Mouse (Mus musculus) lung, embryonic 15.5 days (tissue): ENCODE results near the gene Ift122. TPM values are rescaled to one million over a fixed set of nuclear protein-coding genes. Genes with fewer than 3 reads are reported as not detected.
A peak's percentile ranks its signal among the peaks of the same experiment; 100 is the strongest.

Experiments
- ATAC-seq: fragments of 200-750 bp; cut with Nextera tagmentation; 2 replicates; pipeline ENCODE4 v1.8.0; 2017; ENCODE audit warnings: moderate number of reproducible peaks, borderline replicate concordance; ENCODE audit not compliant: low FRiP score, low TSS enrichment; ENCODE audit errors: extremely low read depth
- H3K27ac ChIP-seq: fragments of 300-500 bp; sonication (generic); 2 replicates; pipeline ENCODE4 v1.5.1; 2015; ENCODE audit warnings: moderate library complexity, mild to moderate bottlenecking, inconsistent platforms
- H3K27me3 ChIP-seq: fragments of 300-500 bp; sonication (generic); 2 replicates; pipeline ENCODE4 v1.6.1; 2015; ENCODE audit warnings: inconsistent platforms
- H3K36me3 ChIP-seq: fragments of 300-500 bp; sonication (generic); 2 replicates; pipeline ENCODE4 v1.6.1; 2015; ENCODE audit warnings: inconsistent platforms
- H3K4me1 ChIP-seq: fragments of 300-500 bp; sonication (generic); 2 replicates; pipeline ENCODE4 v1.6.1; 2015; ENCODE audit warnings: inconsistent platforms
- H3K4me2 ChIP-seq: fragments of 300-500 bp; sonication (generic); 2 replicates; pipeline ENCODE4 v1.6.1; 2015; ENCODE audit warnings: inconsistent platforms, mild to moderate bottlenecking, moderate library complexity
- H3K4me3 ChIP-seq: fragments of 300-500 bp; sonication (generic); 2 replicates; pipeline ENCODE4 v1.5.1; 2015; ENCODE audit warnings: mild to moderate bottlenecking, inconsistent platforms
- H3K9ac ChIP-seq: fragments of 300-500 bp; sonication (generic); 2 replicates; pipeline ENCODE4 v1.6.1; 2015; ENCODE audit warnings: inconsistent platforms
- H3K9me3 ChIP-seq: fragments of 300-500 bp; sonication (generic); 2 replicates; pipeline ENCODE4 v1.6.1; 2016; ENCODE audit warnings: inconsistent platforms
- WGBS: fragments of 180-500 bp; shearing (Covaris S2); methylation state at CpG from one replicate; pipeline ENCODE4 v1.1.7; 2015; 5-methylcytosine and 5-hydroxymethylcytosine counted together
- polyA plus RNA-seq: library from polyadenylated mRNA; unstranded; fragments of >200 nt; fragmentation: Nextera tagmentation; extraction: Ambion mirVana; gene quantifications from 2 replicates; pipeline ENCODE4 v1.2.1, GENCODE M21; 2015

Ift122 gene
- polyA plus RNA-seq, 1 experiment from 2014 or later = 24.6 TPM

DNA sequence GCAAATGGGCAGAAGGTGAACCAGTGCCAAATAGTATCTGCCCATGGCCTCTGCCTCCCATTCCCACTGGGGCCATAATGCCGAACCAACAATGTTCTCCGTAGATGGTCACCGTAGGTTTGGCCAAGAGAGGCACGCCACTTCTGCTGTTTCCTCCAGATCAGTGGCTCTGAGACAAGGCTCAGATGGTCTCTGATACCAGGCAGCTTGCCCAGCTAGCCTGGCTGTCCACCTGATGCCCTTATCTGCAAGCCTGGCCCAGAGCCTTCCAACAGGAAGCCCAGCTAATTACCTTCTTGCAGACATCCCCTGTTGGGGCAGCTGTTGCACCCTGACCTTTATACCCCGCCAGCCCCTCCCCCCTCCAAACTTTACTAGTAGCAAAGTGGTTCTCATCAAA lies 114.8 kb downstream of the Ift122 start:
- Histone ChIP-seq H3K4me1 (peaks cover 21% of the 10 kb centered on the region), H3K4me3 (no peak overlapping the region), H3K27me3 (no peaks in the 10 kb centered on the region), H3K27ac (no peak overlapping the region), H3K36me3 (peaks cover 56% of the 10 kb centered on the region), H3K4me2 (no peak overlapping the region), H3K9me3 (no peaks in the 10 kb centered on the region), H3K9ac (no peak overlapping the region)
- 82% methylated on average over 5 of the region's 5 CpGs for WGBS
- no peak for ATAC-seq

- Histone ChIP-seq H3K9me3 (no peaks in the 10 kb centered on the region), H3K4me1 (peaks cover 26% of the 10 kb centered on the region), H3K4me3 (no peak overlapping the region), H3K27me3 (no peaks in the 10 kb centered on the region), H3K36me3 (peaks cover 54% of the 10 kb centered on the region), H3K4me2 (no peak overlapping the region), H3K9ac (no peak overlapping the region), H3K27ac (no peak overlapping the region)
- no peak for ATAC-seq
- 76% methylated on average over 6 of the region's 6 CpGs for WGBS
Measured at GRCm38 (mm10) chr6:115968700-115969099, 115.4 kb downstream of the Ift122 start.

GRCm38 (mm10) chr6:115969103-115969502 lies 115.8 kb downstream of the Ift122 start:
- WGBS = 68% methylated on average over 9 of the region's 9 CpGs
- Histone ChIP-seq H3K4me3 (no peak overlapping the region), H3K9me3 (no peaks in the 10 kb centered on the region), H3K4me1 (peaks cover 26% of the 10 kb centered on the region), H3K36me3 (peaks cover 51% of the 10 kb centered on the region), H3K27me3 (no peaks in the 10 kb centered on the region), H3K9ac (no peak overlapping the region), H3K4me2 (no peak overlapping the region), H3K27ac (no peak overlapping the region)
- ATAC-seq = no peak

GRCm38 (mm10) chr6:115969952-115970351 lies 116.7 kb downstream of the Ift122 start:
- Histone ChIP-seq H3K27me3 (no peaks in the 10 kb centered on the region), H3K36me3 (peaks cover 55% of the 10 kb centered on the region), H3K9ac (no peak overlapping the region), H3K4me1 (peaks cover 26% of the 10 kb centered on the region), H3K4me2 (no peak overlapping the region), H3K27ac (no peak overlapping the region), H3K4me3 (no peak overlapping the region), H3K9me3 (no peaks in the 10 kb centered on the region)
- WGBS = 62% methylated on average over 4 of the region's 6 CpGs
- ATAC-seq = no peak

DNA sequence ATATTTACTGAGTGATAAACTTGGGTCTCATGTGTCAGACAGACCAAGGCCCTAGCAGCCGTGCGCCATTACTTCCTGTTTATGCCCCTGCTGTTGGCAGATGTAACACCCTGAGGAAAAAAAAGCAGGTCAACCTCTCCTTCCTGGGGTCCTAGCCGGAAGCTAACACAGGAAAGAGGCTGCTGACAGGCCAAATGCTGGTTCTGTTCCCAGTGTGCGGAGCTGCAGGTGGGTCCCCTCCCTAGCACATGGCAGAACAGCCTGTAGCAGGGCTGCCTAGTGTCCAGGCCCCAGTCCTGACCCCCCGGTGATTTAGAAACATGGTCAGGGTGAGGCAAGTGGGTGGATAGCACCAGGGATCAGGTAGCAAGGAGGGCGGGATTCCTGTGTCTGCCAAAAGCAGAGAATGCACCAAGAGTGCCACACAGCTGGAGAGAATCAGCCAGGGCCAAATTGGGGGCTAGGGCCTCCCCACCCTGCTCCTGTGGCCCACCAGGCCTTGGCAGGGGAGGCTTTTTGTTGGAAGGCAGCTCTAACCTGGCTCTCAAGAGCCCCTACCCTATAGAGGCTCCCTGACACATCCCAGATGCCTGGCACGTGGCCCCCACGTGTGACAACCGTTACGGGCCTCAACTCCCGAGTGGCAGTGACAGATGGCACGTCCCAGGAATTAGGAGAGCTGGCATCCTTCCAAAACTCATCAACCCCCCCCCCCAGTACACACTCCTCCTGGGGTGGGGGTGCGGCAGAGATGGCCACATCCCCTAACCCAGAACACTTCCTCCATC lies 118.2 kb downstream of the Ift122 start:
- H3K9ac ChIP-seq = no peak overlapping the region; the same call in 1 of the 2 replicates
- peaks cover 26% of the 10 kb centered on the region for H3K4me1 ChIP-seq
- peak overlapping the region; percentile 54 for H3K27ac ChIP-seq

DNA sequence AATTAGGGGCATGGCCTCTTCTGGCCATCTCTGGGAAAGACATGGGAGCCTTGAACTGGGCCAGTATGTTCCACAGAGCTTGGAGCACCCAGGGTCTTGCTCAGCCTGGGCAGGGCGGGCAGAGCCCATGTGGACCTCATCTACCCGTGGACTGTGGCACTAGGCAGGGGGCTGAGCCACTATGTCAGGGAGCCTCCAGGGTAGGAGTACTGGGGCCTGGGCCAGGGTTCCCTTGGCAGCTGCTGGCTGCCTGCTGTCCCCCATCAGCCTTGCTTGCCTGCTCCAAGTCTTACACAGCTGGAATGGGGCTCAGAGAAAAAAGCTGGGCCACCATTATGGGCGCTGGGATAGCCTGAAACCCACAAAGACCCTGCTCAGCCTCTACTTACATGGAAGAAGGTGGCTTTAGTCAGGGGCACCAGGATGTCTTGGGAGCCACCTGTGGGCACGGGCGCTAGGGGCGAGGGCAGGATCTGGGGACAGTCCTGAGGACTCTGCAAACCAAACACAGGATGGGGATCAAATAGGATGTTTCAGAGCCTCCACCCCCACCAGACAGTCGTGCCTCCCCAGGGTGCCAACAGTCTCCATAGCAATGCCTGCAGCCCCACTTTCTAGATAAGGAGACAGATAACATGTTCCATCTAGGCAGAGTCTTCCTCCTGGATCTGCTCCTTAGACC lies 119.0 kb downstream of the Ift122 start:
- H3K4me1 ChIP-seq = peaks cover 29% of the 10 kb centered on the region
- WGBS = 58% methylated on average over 7 of the region's 7 CpGs

More for the DNA sequence above, 118.2 kb downstream of the Ift122 start:
- ATAC-seq = peak; percentile 15
- no peaks in the 10 kb centered on the region for H3K27me3 ChIP-seq
- no peak overlapping the region for H3K4me3 ChIP-seq
- no peak overlapping the region for H3K4me2 ChIP-seq
- WGBS = 31% methylated on average over 13 of the region's 13 CpGs
- H3K9me3 ChIP-seq = no peaks in the 10 kb centered on the region
- H3K36me3 ChIP-seq = peaks cover 59% of the 10 kb centered on the region

DNA sequence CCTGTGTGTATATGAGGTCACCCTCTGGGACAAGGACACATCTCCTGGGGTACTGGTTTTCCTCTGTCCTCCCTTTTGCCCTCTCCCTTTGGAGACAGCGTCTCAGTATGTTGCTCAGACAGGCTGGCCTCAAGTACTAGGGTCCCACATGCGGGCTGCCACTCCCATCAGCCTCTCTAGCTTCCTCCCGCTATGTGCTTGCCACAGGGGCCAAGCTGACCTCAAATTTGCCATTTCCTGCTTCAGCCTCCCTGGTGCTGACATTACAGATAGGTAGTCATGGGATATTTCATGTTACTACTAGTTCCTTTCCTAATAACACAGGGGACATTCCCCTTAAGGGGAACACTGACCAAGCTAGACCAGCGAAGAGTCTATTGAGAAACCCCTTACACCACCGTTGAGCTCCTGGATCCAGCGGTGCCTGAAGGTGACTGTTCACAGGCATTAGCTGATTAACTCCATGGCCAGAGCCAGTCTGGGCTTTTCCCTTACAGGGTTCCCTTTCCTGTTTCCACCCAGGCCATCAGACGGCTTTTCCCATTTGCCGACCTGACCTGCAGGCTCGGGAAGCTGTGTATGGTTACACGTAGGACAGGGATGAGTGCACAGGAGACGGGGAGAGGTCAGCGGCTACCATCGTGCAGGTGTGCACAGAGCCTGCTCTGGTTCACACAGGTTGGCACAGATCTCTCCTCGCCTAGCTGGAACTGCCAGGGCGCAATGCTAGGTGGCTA lies 120.0 kb downstream of the Ift122 start:
- Histone ChIP-seq H3K9ac (no peak overlapping the region), H3K27me3 (no peaks in the 10 kb centered on the region), H3K4me2 (no peak overlapping the region), H3K36me3 (peaks cover 55% of the 10 kb centered on the region), H3K4me3 (no peak overlapping the region), H3K4me1 (peaks cover 31% of the 10 kb centered on the region), H3K27ac (0 out of 2 replicates have a peak overlapping the region, but pooled peaks have one; percentile 54), H3K9me3 (no peaks in the 10 kb centered on the region)
- ATAC-seq = no peak
- WGBS = 83% methylated on average over 15 of the region's 15 CpGs

More for the DNA sequence above, 119.0 kb downstream of the Ift122 start:
- H3K27me3 ChIP-seq = no peaks in the 10 kb centered on the region
- peaks cover 56% of the 10 kb centered on the region for H3K36me3 ChIP-seq
- H3K27ac ChIP-seq = peak overlapping the region; percentile 54
- no peak overlapping the region for H3K4me2 ChIP-seq
- H3K4me3 ChIP-seq = no peak overlapping the region
- no peak overlapping the region; the same call in 1 of the 2 replicates for H3K9ac ChIP-seq
- ATAC-seq = peak; percentile 43; the same call in 1 of the 2 replicates
- H3K9me3 ChIP-seq = no peaks in the 10 kb centered on the region

DNA sequence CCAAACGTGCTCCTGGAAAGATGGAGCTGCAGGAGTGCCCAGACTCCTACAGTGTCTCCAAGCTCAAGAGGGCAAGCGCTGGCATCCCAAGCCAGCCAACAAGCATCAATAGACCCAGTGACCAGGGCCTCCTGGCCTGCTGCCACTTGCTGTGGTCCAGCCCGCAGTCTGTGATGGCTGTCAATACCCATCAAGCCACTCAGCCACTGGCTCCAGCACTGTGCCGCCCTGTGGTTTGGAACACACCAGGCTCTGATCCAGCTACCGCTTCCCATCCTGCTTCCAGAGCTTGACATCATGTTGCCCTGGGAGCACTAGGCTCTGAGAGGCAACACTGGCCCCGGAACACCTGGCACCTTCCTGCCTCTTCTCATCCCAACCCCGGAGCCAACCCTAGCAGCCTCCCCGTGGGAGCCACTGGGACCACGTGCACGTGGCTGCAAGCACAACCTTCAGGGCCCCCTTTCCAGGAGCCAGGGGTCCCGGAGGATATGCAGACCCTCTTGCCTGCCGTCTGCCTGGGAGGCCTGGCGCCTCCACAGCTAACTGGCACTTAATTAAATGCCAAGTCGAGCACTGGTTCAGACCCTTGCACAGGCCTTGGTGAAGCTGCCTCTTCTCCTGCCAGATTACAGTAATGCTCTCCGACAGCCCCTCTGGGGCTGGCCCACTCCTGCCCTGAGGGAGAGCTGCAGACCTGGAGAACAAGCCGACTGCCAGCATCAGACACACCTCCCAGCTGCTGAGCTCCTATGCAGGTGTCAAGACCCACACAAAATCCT lies 120.8 kb downstream of the Ift122 start:
- H3K27me3 ChIP-seq = no peaks in the 10 kb centered on the region
- no peak overlapping the region for H3K27ac ChIP-seq
- H3K4me3 ChIP-seq = no peak overlapping the region
- no peak overlapping the region for H3K4me2 ChIP-seq
- peaks cover 31% of the 10 kb centered on the region for H3K4me1 ChIP-seq
- ATAC-seq = no peak
- H3K9ac ChIP-seq = no peak overlapping the region
- H3K36me3 ChIP-seq = peaks cover 54% of the 10 kb centered on the region
- 75% methylated on average over 16 of the region's 16 CpGs for WGBS
- H3K9me3 ChIP-seq = no peaks in the 10 kb centered on the region

DNA sequence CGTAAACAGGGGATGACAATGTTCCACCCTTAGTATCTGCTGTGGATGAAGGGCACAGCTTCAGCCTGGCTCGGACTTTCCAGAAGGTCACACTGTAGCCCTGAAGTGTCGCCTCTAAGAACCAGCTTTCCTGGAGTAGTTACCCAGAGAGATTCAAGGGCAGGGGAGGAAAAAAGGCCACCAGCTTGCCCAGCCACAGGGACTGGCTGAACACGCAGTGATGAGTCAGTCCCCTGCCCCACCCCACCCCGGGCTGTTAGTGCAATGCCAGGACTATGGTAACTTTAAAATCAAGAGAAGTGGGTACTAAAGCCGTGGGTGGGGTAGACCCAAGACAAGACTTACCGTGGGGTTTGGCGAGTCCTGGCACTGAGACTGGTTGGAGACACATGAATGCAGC lies 122.3 kb downstream of the Ift122 start:
- peaks cover 57% of the 10 kb centered on the region for H3K36me3 ChIP-seq
- 82% methylated on average over 8 of the region's 8 CpGs for WGBS

More for the DNA sequence above, 122.3 kb downstream of the Ift122 start:
- no peaks in the 10 kb centered on the region for H3K9me3 ChIP-seq
- H3K4me1 ChIP-seq = peaks cover 32% of the 10 kb centered on the region
- H3K27me3 ChIP-seq = no peaks in the 10 kb centered on the region
- no peak for ATAC-seq
- no peak overlapping the region for H3K4me3 ChIP-seq
- no peak overlapping the region for H3K27ac ChIP-seq
- H3K9ac ChIP-seq = no peak overlapping the region
- H3K4me2 ChIP-seq = no peak overlapping the region
